Mouse (Mus musculus): Measurements from ENCODE around the gene Zfp784. TPM values are rescaled to one million over a fixed set of nuclear protein-coding genes. Genes with fewer than 3 reads are reported as not detected.
"Not testable (repeated sequence)": the region's sequence is repeated elsewhere in the genome, so short reads cannot be mapped to it uniquely, and the experiment has no call there.

The Zfp784 gene
- total RNA-seq, 2 experiments from 2014 or later, result 2.8 to 3.9 TPM

DNA sequence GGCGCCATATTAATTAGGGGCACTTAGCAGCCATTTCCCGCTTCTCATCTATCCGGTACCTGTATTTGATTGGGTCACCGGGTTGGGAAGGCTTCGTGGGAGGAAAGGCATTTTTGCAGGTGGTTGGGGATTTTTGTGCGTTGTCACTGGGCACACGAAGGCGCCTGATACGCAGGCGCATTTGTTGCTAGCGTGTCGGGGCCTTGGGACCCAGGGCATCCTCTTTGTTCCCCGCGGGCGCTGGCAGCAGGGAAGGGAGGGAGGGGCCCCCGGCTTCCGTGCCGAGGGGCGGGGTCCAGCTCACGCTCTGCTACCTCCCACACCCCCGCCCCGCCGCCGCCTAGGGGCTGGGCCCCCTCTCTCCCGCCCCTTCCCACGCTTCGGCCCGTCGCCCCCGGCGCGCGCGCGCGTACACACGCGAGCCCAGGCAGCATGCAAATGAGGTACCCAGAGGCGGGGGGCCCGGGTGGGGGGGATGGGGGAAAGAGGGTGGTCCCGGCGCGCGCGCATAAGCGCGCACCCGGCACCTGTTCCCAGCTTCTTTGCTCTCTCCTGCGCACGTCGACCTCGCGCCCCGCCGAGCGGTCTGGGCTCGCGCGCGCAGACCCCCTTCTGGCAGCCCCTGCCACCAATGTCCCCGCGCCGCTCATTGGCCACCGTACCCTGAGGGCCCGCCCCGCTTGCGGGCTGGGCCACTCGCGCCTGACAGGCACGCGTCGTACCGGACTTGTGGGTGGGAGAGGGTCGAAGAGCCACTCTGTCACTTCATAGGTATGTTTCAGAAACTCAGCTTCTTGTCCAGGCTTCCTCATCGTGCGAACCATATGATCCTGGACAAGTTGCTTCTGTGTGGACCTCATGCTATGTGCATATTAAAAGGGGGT is 22.9 kb downstream of the Zfp784 start, which contains the start of gene Gm44973:
Gene Gm44973, plus strand, starts transcription at position 379 of the 884 bp plus-strand sequence.
- peak within 1 kb of the TSS; percentile 97 for H3K27ac ChIP-seq
- TF ChIP-seq CTCF (IDR thresholded peaks at IDR 0.05), result no peak
- peak; percentile 97 for DNase-seq
- intact Hi-C loops (cut with DNase I), result loop anchor here (2.0 kb wide), 1 partner anchor 45 kb away; no protein-coding TSS in a partner anchor
- peak within 1 kb of the TSS; percentile 95 for H3K4me3 ChIP-seq

- DNase-seq, result peak; percentile 97
- no peak for TF ChIP-seq CTCF (IDR thresholded peaks at IDR 0.05)
- H3K27ac ChIP-seq, result peak within 1 kb of the TSS; percentile 97
- intact Hi-C loops (cut with DNase I), result loop anchor here (2.0 to 5.0 kb wide), 3 partner anchors 46 to 1273 kb away; partner anchors contain the start of gene Zfp667
- H3K4me3 ChIP-seq, result peak within 1 kb of the TSS; percentile 95
Observed at GRCm38 (mm10) chr7:5014251-5015117, 23.8 kb downstream of the Zfp784 start, which contains the start of the genes Zfp524 and Fiz1. TSS of gene Zfp524 (plus strand) at chr7:5014415. TSS of gene Fiz1 (minus strand) at chr7:5014697.

GRCm38 (mm10) chr7:5012681-5013513 is 25.3 kb downstream of the Zfp784 start:
- H3K4me3 ChIP-seq, result no peak overlapping the region
- DNase-seq, result no peak
- TF ChIP-seq CTCF (IDR thresholded peaks at IDR 0.05), result no peak
- H3K27ac ChIP-seq, result no peak overlapping the region
- intact Hi-C loops (cut with DNase I), result loop anchor here (5.0 kb wide), 2 partner anchors 146 to 1274 kb away; partner anchors contain the start of gene Zfp667

- intact Hi-C loops (cut with DNase I), result no loop called here
- H3K27ac ChIP-seq, result no peak overlapping the region
- no peak overlapping the region for H3K4me3 ChIP-seq
- DNase-seq, result no peak
- TF ChIP-seq CTCF (IDR thresholded peaks at IDR 0.05), result no peak
Observed at GRCm38 (mm10) chr7:5008229-5008628, 30.0 kb downstream of the Zfp784 start.

- H3K4me3 ChIP-seq; DNase-seq; H3K27ac ChIP-seq; intact Hi-C loops (cut with DNase I): not testable (repeated sequence)
Observed at GRCm38 (mm10) chr7:5002876-5003275, 35.4 kb downstream of the Zfp784 start.

DNA sequence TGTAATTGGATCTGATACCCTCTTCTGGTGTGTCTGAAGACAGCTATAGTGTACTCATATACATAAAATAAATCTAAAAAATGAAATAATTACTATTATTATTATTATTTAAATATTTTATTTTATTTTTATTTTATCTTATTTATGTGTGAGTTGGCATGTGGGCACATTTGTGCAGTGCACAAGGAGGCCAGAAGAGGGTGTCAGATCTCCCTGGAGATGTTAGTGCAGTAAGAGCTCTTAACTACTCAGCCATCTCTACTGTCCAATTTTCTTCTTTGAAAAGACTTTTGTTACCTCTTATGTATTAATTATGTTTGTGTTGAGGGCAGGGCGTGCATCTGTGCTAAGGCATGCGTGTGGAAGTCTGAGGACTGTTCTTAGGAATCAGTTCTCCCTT is 38.4 kb downstream of the Zfp784 start:
- no peak for DNase-seq
- Histone ChIP-seq H3K27ac (no peak overlapping the region), H3K4me3 (no peak overlapping the region)
- intact Hi-C loops (cut with DNase I), result no loop called here
- peak; percentile 51 for TF ChIP-seq CTCF (IDR thresholded peaks at IDR 0.05)

DNA sequence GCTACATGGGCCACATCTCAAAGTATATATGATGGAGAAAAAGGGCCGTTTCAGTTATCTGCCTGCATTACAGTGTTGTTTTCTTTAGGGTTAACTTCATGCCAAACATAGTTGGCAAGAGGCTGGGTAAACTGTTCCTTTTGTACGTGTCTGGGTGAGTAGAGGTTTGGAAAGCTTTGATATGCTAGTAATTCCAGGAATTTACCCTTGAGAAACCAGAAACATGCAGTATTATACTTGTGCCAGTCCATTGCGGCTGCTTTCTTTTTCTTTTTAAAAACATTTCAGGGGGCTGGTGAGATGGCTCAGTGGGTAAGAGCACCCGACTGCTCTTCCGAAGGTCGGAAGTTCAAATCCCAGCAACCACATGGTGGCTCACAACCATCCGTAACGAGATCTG is 41.3 kb downstream of the Zfp784 start:
- intact Hi-C loops (cut with DNase I), result no loop called here
- no peak for DNase-seq
- no peak for TF ChIP-seq CTCF (IDR thresholded peaks at IDR 0.05)
- Histone ChIP-seq H3K27ac (no peak overlapping the region), H3K4me3 (peak overlapping the region; percentile 91; the same call in 1 of the 2 replicates)

DNA sequence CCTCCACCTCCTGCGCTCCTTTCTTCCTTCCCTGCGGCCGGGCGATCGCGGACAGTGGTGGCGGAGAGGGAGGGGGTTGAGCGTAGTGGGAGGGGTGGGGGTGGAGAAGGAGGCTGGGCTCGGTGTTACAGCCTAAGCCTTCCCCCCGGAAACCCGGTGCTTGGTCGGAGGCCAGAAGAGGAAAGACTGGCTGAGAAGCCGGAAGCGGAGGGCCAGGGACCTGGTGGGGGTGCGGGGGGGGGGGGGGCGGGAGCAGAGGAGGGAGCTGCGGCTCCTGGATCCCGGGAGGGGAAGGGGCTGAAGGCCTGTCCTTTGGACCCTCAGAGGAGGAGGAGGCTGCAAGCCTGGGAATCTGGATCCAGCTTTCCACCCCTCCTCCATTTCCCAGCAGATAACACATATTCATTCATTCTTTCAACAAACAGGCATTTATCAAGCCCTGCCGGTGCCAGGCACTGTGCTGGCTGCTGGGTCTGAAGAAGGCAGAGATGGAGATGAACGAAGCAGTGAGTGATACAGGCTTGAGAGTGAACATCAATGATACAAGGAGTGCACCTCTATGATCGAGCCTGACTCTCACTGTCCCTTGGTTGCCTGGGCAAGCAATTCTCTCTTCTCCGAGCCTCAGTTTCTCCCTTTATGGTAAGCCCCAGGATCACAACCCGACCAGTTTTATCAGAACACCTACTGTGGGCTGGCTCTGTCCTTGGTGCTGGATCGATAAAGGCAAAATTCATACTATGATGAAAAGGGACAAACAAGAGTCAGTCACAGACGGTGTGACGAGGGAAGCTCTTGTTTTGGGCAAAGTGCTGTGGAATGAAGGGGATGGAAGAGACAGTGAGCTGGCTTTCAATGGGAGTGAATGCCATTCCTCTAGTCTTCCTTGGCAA is 42.0 kb downstream of the Zfp784 start, which contains the start of gene Zfp579:
Gene Zfp579, minus strand, starts transcription at position 156 of the 893 bp plus-strand sequence.
- peak; percentile 95 for DNase-seq
- Histone ChIP-seq H3K27ac (peak within 1 kb of the TSS; percentile 90), H3K4me3 (peak within 1 kb of the TSS; percentile 91)
- no peak for TF ChIP-seq CTCF (IDR thresholded peaks at IDR 0.05)
- intact Hi-C loops (cut with DNase I), result no loop called here

DNA sequence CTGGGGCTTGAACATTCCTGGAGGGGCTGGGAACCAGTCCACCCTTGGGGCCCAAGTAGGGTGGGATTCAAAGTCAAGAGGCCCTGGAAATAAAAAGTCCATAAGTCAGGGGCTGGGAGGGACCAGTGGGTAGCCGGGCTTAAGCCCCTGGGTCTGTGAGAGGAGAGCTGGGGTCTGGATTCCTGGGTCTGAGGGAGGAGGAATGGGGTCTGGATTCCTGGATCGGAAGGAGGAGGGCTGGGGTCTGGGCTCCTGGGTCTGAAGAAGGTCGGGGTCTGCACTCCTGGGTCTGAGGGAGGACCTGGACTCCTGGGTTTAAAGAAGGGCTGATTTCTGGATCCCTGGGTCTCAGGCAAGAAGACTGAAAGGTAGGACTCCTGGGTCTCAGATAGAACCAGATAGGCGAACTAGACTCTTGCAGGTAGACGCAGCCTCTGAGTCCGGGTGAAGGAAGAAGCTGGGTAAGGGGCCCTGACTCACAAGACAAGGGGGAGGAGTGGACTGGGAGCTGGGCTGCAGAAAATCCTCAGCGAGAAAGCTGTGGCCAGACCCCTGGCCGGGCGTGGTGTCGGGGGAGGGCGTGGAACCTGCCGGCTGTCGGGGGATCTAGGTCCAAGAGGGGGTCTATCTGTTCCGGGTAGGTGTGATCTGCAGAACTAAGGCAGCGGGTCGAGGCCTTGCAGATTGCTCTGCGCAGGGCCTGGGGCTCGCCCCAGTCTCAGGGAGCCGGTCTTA is 42.8 kb downstream of the Zfp784 start:
- peak overlapping the region; percentile 91 for H3K4me3 ChIP-seq
- intact Hi-C loops (cut with DNase I), result no loop called here
- no peak for DNase-seq

More for the DNA sequence above, 42.8 kb downstream of the Zfp784 start:
- no peak for TF ChIP-seq CTCF (IDR thresholded peaks at IDR 0.05)
- peak overlapping the region; percentile 90 for H3K27ac ChIP-seq
